Mouse (Mus musculus): ENCODE data around the gene Ccsap. TPM values are rescaled to one million over a fixed set of nuclear protein-coding genes. Genes with fewer than 3 reads are reported as not detected.

Ccsap gene
- polyA plus RNA-seq, 1 experiment from 2014 or later = 6.4 TPM

- WGBS = 80% methylated on average over 7 of the region's 7 CpGs
- H3K27ac ChIP-seq = no peak overlapping the region
- ATAC-seq = no peak
- no peak overlapping the region for H3K4me2 ChIP-seq
- no peaks in the 10 kb centered on the region for H3K27me3 ChIP-seq
- H3K9ac ChIP-seq = no peak overlapping the region
- H3K4me3 ChIP-seq = no peak overlapping the region
- H3K9me3 ChIP-seq (replicated peaks) = no peaks in the 10 kb centered on the region
- peaks cover 3% of the 10 kb centered on the region; the same call in 1 of the 2 replicates for H3K36me3 ChIP-seq (ENCODE audit: poor library complexity, severe bottlenecking)
- H3K4me1 ChIP-seq = peaks cover 36% of the 10 kb centered on the region
These were observed 51.3 kb downstream of the Ccsap start for GRCm38 (mm10) chr8:123808671-123809070.

GRCm38 (mm10) chr8:123807852-123808573 lies 52.0 kb downstream of the Ccsap start:
- WGBS = 65% methylated on average over 6 of the region's 6 CpGs
- H3K4me2 ChIP-seq = peak overlapping the region; percentile 89
- peaks cover 34% of the 10 kb centered on the region for H3K4me1 ChIP-seq
- ATAC-seq = no peak
- H3K4me3 ChIP-seq = 0 out of 2 replicates have a peak overlapping the region, but pooled peaks have one; percentile 65
- H3K36me3 ChIP-seq (ENCODE audit: poor library complexity, severe bottlenecking) = 0 out of 2 replicates have a peak, but pooled peaks cover 2% of the 10 kb centered on the region
- peak overlapping the region; percentile 79; the same call in 1 of the 2 replicates for H3K9ac ChIP-seq
- H3K27ac ChIP-seq = no peak overlapping the region
- no peaks in the 10 kb centered on the region for H3K9me3 ChIP-seq (replicated peaks)
- H3K27me3 ChIP-seq = no peaks in the 10 kb centered on the region

- H3K36me3 ChIP-seq (ENCODE audit: poor library complexity, severe bottlenecking) = 0 out of 2 replicates have a peak, but pooled peaks cover 2% of the 10 kb centered on the region
- H3K27ac ChIP-seq = no peak overlapping the region
- no peak; the same call in 1 of the 2 replicates for ATAC-seq
These were observed 53.0 kb downstream of the Ccsap start for GRCm38 (mm10) chr8:123807024-123807431.

GRCm38 (mm10) chr8:123806374-123806935 lies 53.6 kb downstream of the Ccsap start:
- H3K9ac ChIP-seq = peak overlapping the region; percentile 79
- peak overlapping the region; percentile 60 for H3K27ac ChIP-seq
- WGBS = 1% methylated on average over 12 of the region's 12 CpGs
- H3K4me3 ChIP-seq = peak overlapping the region; percentile 65
- ATAC-seq = no peak
- H3K36me3 ChIP-seq (ENCODE audit: poor library complexity, severe bottlenecking) = 0 out of 2 replicates have a peak, but pooled peaks cover 2% of the 10 kb centered on the region
- peak overlapping the region; percentile 89 for H3K4me2 ChIP-seq
- no peaks in the 10 kb centered on the region for H3K27me3 ChIP-seq
- H3K4me1 ChIP-seq = peaks cover 34% of the 10 kb centered on the region
- no peaks in the 10 kb centered on the region for H3K9me3 ChIP-seq (replicated peaks)

More at GRCm38 (mm10) chr8:123807024-123807431, 53.0 kb downstream of the Ccsap start:
- Histone ChIP-seq H3K4me2 (peak overlapping the region; percentile 89), H3K27me3 (no peaks in the 10 kb centered on the region), H3K4me3 (peak overlapping the region; percentile 65), H3K4me1 (peaks cover 34% of the 10 kb centered on the region), H3K9ac (peak overlapping the region; percentile 79), H3K9me3 (replicated peaks) (no peaks in the 10 kb centered on the region)
- WGBS = 5% methylated on average over 14 of the region's 14 CpGs

GRCm38 (mm10) chr8:123805718-123806373 lies 54.2 kb downstream of the Ccsap start, which contains the start of gene Rab4a:
Gene Rab4a (plus strand): TSS chr8:123805985.
- Histone ChIP-seq H3K9ac (peak within 1 kb of the TSS; percentile 79), H3K4me2 (peak within 1 kb of the TSS; percentile 89), H3K4me1 (peaks cover 34% of the 10 kb centered on the region), H3K36me3 (ENCODE audit: poor library complexity, severe bottlenecking) (0 out of 2 replicates have a peak, but pooled peaks cover 2% of the 10 kb centered on the region), H3K9me3 (replicated peaks) (no peaks in the 10 kb centered on the region), H3K27me3 (no peaks in the 10 kb centered on the region), H3K4me3 (peak within 1 kb of the TSS; percentile 65), H3K27ac (peak within 1 kb of the TSS; percentile 60)
- ATAC-seq = peak; percentile 94
- under 1% methylated on average over 47 of the region's 48 CpGs for WGBS

GRCm38 (mm10) chr8:123805209-123805717 lies 54.7 kb downstream of the Ccsap start:
- peaks cover 34% of the 10 kb centered on the region for H3K4me1 ChIP-seq
- H3K4me2 ChIP-seq = peak overlapping the region; percentile 89
- no peaks in the 10 kb centered on the region for H3K9me3 ChIP-seq (replicated peaks)
- H3K36me3 ChIP-seq (ENCODE audit: poor library complexity, severe bottlenecking) = 0 out of 2 replicates have a peak, but pooled peaks cover 2% of the 10 kb centered on the region
- no peaks in the 10 kb centered on the region for H3K27me3 ChIP-seq
- H3K4me3 ChIP-seq = peak overlapping the region; percentile 65
- H3K27ac ChIP-seq = peak overlapping the region; percentile 60; the same call in 1 of the 2 replicates
- peak; percentile 12 for ATAC-seq
- WGBS = 14% methylated on average over 15 of the region's 15 CpGs
- peak overlapping the region; percentile 79 for H3K9ac ChIP-seq

- H3K9ac ChIP-seq = no peak overlapping the region
- H3K9me3 ChIP-seq (replicated peaks) = no peaks in the 10 kb centered on the region
- no peak overlapping the region for H3K4me2 ChIP-seq
- no peak overlapping the region for H3K27ac ChIP-seq
- ATAC-seq = no peak
- H3K4me1 ChIP-seq = peaks cover 34% of the 10 kb centered on the region
- H3K36me3 ChIP-seq (ENCODE audit: poor library complexity, severe bottlenecking) = 0 out of 2 replicates have a peak, but pooled peaks cover 2% of the 10 kb centered on the region
- no peaks in the 10 kb centered on the region for H3K27me3 ChIP-seq
- WGBS = 84% methylated on average over 7 of the region's 7 CpGs
- H3K4me3 ChIP-seq = no peak overlapping the region
These were observed 55.4 kb downstream of the Ccsap start for GRCm38 (mm10) chr8:123804586-123804985.

GRCm38 (mm10) chr8:123803639-123804038 lies 56.4 kb downstream of the Ccsap start:
- no peak for ATAC-seq
- WGBS = 65% methylated on average over 1 of the region's 1 CpGs
- Histone ChIP-seq H3K36me3 (ENCODE audit: poor library complexity, severe bottlenecking) (no peaks in the 10 kb centered on the region), H3K4me1 (peaks cover 29% of the 10 kb centered on the region), H3K4me3 (no peak overlapping the region), H3K9ac (no peak overlapping the region), H3K27ac (no peak overlapping the region), H3K9me3 (replicated peaks) (no peaks in the 10 kb centered on the region), H3K27me3 (no peaks in the 10 kb centered on the region), H3K4me2 (no peak overlapping the region)

- WGBS = 82% methylated on average over 2 of the region's 2 CpGs
- Histone ChIP-seq H3K4me2 (no peak overlapping the region), H3K4me1 (peaks cover 9% of the 10 kb centered on the region), H3K36me3 (ENCODE audit: poor library complexity, severe bottlenecking) (no peaks in the 10 kb centered on the region), H3K9ac (no peak overlapping the region), H3K27ac (no peak overlapping the region), H3K27me3 (no peaks in the 10 kb centered on the region), H3K9me3 (replicated peaks) (no peaks in the 10 kb centered on the region), H3K4me3 (no peak overlapping the region)
- ATAC-seq = no peak
These were observed 58.5 kb downstream of the Ccsap start for GRCm38 (mm10) chr8:123801538-123801937.

- Histone ChIP-seq H3K9ac (no peak overlapping the region), H3K4me1 (peaks cover 6% of the 10 kb centered on the region), H3K36me3 (ENCODE audit: poor library complexity, severe bottlenecking) (no peaks in the 10 kb centered on the region), H3K27me3 (no peaks in the 10 kb centered on the region), H3K27ac (no peak overlapping the region), H3K4me2 (no peak overlapping the region), H3K9me3 (replicated peaks) (no peaks in the 10 kb centered on the region), H3K4me3 (no peak overlapping the region)
- 91% methylated on average over 7 of the region's 7 CpGs for WGBS
- no peak for ATAC-seq
These were observed 59.1 kb downstream of the Ccsap start for GRCm38 (mm10) chr8:123800867-123801266.

- Histone ChIP-seq H3K4me2 (no peak overlapping the region), H3K9me3 (replicated peaks) (no peaks in the 10 kb centered on the region), H3K27ac (no peak overlapping the region), H3K4me3 (no peak overlapping the region), H3K9ac (no peak overlapping the region), H3K27me3 (no peaks in the 10 kb centered on the region), H3K4me1 (no peaks in the 10 kb centered on the region), H3K36me3 (ENCODE audit: poor library complexity, severe bottlenecking) (no peaks in the 10 kb centered on the region)
- 73% methylated on average over 3 of the region's 3 CpGs for WGBS
- no peak for ATAC-seq
These were observed 60.1 kb downstream of the Ccsap start for GRCm38 (mm10) chr8:123799885-123800284.

GRCm38 (mm10) chr8:123799434-123799833 lies 60.6 kb downstream of the Ccsap start:
- no peaks in the 10 kb centered on the region for H3K9me3 ChIP-seq (replicated peaks)
- no peak overlapping the region for H3K27ac ChIP-seq
- no peaks in the 10 kb centered on the region for H3K4me1 ChIP-seq
- H3K4me2 ChIP-seq = no peak overlapping the region
- H3K4me3 ChIP-seq = no peak overlapping the region
- no peak for ATAC-seq
- no peaks in the 10 kb centered on the region for H3K36me3 ChIP-seq (ENCODE audit: poor library complexity, severe bottlenecking)
- no peaks in the 10 kb centered on the region for H3K27me3 ChIP-seq
- no peak overlapping the region for H3K9ac ChIP-seq
- 93% methylated on average over 6 of the region's 6 CpGs for WGBS
